Mouse (Mus musculus) CD8-positive naive resting alpha-beta T cell, adult 2 months (primary cell): ENCODE measurements around the gene Golga1.

Experiments used
- DNase-seq, 2 experiments: peaks; one replicate each; pipeline ENCODE4 v3.0.0; 2022; ENCODE audit warnings: low read depth in 2 of 2, low spot score in 2 of 2

Gene Golga1

DNA sequence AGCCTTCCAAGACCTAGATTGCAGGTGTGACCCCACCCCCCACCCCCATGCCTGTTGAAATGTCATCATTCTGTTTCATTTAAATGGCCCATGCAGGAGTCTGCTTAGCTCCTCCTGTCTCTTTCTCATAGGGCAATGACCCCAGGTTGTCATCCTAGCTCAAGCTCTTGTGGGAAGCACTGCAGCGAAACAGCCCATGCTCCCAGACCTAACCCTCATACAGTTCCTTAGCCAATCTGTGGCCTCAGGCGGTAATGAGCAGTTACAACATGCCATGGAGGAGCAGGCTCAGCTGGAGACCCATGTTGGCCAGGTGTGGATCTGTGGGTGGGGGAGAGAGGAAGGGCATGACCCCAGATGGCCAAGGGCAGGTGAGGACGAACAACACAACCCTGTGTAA is 90.2 kb downstream of the Golga1 start:
- DNase-seq, result no peak

- no peak for DNase-seq
Observed at GRCm38 (mm10) chr2:38974171-38974570, 91.2 kb downstream of the Golga1 start.

- DNase-seq, result no peak
Observed at GRCm38 (mm10) chr2:38973701-38974100, 91.6 kb downstream of the Golga1 start.

- no peak for DNase-seq
Observed at GRCm38 (mm10) chr2:38973223-38973622, 92.1 kb downstream of the Golga1 start.

DNA sequence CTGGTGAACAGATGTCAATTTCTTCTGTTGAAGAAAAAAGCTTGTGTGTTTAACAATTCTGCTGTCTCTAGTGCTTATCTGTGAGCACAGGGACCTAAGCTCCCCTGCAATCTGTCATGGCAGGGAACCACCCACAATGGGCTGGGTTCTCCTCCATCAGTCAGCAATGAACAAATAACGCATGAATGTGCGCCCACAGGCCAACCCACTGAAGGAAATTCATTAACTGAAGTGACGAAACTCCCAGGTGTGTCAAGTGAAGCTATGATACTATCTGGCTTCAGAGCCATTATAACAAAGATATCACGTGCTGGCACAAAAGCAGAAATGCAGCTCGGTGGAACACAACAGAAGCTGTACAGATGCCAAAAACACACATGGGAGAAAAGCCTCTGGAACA is 95.3 kb downstream of the Golga1 start:
- DNase-seq, result no peak

DNA sequence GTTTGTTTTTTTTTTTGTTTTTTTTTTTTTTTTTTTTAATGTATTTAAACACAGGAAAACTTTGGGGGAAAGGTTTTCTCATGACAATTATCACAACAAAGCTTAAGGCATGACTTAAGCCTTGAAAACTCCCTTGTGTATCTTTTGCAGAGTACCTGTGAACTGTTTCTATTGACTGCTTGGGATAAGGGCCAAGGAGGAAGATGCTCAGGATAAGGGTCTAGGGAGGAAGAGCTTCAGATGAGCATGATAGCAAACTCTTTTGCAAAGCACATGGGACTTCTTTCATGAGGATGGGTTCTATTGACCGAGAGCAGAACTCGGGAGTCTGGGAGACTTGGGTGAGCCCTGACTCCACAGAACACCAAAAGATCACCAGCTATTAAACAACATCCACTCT is 95.7 kb downstream of the Golga1 start:
- DNase-seq, result no peak
